Mouse (Mus musculus) WW6 (cell line): ENCODE measurements around the gene Camkk2.

Source experiments
- DNase-seq: peaks from one replicate; pipeline ENCODE4 v3.0.0-alpha.2; 2013; ENCODE audit warnings: low read depth, low spot score

Camkk2 gene

DNA sequence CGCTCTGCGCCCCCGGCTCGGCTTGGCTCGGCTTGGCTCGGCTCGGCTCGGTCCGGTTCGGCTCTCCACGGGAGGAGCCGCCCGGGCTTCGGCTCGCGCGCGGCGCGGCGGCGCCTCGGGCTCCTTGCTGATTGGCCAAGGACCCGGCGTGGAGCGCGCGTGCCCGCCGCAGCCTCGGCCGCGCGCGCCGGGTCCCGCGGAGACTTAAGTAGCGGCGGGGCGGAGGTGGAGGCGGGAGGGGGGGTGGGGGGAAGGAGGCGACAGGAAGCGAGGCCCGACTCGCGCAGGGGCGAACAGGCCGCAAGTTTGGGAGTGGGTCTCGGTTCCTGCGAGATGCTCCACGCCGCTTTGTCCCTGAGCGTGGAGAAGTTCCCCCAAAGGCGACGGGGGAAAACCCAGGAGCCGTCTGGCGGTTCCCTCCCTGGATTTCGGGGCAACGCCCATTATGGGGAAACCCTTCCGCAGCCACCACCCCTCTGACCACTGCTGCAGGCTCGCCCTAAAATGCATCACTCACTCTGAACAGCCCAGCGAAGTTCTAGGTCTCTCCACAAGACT is at the start of gene Camkk2:
Gene Camkk2 (minus strand): TSS at position 133 of the 558 bp plus-strand sequence.
- DNase-seq, result no peak

DNA sequence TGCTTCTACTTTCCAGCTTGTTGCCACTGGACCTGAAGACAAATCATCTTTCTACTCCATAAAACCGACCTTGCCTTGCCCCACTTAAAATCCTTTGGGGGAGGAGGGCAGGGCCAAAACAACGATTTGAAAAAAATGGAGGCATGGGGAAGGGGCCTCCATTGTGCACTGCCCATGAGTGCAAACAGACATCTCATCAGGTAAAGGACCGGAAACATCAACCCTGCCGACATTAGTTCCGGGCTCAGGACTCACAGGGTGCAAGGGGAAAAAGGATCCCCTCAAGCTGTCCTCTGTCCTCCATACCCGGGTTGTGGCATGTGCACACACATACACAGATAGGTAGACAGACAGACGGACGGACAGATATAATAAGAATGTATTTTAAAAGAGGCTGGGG is 45.9 kb upstream of the Camkk2 start:
- DNase-seq, result peak; percentile 42

DNA sequence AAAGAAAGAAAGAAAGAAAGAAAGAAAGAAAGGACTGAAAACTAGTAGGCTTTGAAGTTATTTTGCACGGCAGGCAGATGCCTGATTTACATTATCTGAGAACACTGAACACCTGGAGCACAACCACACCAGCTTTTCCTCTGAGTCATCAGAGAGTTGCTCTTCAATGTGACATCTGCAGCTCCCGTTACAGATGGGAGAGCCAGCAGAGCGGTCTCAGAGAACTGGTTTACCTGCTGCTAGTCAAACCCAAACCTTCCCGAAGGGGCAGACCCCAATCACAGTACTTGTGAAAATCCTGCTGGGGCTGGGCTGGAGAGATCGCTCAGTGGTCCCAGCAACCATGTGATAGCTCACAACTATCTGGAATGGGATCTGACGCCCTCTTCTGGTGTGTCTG is 45.2 kb upstream of the Camkk2 start:
- no peak for DNase-seq

DNA sequence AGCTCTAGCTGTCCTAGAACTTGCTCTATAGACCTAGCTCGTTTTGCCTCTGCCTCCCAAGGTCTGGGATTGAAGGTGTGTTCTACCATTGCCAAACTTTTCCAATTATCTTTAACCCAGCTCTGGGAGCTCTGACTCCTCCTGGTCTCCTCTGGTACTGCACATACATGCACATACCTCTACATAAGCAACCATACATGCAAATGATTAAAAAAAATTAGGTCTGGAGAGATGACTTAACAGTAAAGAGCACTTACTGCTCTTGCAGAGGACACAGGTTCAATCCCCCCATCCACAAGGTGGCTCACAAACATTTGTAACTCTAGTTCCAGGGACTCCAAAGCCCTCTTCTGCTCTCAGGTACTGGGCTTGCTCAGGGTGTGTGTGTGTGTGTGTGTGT is 44.8 kb upstream of the Camkk2 start:
- peak; percentile 29 for DNase-seq

DNA sequence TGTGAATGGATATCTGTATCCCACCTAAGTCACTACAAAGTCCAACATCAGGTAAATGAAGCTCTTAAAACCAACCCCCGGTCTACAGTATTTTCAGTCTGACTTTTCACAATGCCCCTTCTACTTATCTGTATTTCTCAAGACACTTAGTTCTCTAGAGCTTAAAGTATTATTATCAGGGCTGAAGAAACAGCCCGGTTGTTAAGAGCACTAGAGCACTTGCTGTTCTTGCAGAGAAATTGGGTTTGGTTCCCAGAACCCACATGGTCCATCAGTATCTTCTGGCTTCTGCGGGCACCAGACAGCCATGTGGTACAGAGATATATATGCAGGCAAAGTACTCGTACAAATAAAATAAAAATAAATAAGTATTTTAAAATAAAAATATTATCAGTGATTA is 43.2 kb upstream of the Camkk2 start:
- no peak for DNase-seq

DNA sequence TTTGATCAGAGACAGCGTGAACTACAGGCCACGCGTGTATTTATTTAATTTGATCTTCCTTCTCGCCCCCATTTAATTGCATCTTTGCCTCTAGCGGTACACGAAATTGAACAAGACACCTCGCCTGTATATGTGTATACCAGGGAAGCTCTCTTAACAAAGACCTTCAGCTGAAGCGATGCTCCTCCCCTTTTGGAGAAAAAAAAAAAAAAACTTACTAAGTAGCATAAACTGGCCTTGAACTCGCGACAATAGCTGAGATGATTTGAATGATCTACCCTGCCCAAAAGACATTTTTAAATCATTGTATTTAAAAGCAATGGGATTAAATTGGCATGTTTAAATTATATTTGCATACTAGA is 42.3 kb upstream of the Camkk2 start:
- DNase-seq, result no peak

DNA sequence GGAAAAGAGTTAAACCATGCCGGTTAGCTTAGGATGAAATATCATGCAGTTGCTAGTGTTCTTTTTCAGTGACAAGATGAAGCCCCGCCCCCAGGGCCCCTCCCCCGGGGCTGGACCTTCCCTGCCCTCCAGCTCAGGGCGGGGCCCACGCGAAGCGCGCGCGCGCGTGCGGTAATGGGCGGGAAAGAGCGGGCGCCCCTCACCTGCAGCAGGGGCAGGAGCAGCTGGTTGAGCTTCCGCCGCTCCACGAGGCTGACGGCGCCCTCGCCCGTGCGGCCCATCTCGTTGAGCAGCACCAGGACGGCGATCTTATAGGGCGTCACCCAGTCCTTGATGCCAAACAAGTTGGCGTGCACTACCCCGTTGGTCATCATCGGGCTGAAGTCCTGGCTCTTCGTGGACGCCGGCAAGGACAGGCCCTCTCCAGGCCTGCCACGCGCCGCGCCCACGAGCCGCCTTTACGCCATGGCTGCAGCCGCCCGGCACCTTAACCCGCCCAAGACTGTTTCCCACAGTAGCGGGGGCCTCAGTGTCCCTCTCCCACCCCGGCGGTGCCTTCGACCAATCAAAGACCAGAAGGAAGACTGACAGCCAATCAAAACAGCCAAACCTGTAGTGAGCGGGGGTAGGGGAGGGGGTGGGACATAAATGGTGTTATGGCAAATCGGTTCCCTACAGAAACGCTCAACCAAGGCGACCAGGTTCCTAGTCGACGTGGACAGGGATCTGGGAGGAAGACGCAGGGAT is 41.7 kb upstream of the Camkk2 start, which contains the start of gene Anapc5:
Gene Anapc5 (minus strand): TSS at position 563 of the 747 bp plus-strand sequence.
- peak; percentile 90 for DNase-seq

DNA sequence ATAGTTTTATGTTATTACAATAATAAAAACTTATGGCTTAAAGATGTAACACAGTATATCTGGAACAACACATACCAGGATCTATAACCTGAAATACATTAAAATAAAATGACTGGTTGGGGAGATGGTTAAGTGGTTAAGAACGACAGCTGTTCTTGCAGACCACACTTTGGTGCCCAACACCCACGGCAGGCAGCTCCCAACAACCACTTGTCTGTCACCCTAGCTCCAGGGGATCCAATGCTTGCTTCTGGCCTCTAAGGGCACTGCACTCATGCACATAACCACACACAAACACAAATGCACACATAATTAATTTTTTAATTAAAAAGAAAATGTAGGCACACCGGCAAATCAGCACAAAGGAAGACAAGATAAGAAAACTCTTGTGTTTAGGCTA is 33.5 kb upstream of the Camkk2 start:
- DNase-seq, result no peak

DNA sequence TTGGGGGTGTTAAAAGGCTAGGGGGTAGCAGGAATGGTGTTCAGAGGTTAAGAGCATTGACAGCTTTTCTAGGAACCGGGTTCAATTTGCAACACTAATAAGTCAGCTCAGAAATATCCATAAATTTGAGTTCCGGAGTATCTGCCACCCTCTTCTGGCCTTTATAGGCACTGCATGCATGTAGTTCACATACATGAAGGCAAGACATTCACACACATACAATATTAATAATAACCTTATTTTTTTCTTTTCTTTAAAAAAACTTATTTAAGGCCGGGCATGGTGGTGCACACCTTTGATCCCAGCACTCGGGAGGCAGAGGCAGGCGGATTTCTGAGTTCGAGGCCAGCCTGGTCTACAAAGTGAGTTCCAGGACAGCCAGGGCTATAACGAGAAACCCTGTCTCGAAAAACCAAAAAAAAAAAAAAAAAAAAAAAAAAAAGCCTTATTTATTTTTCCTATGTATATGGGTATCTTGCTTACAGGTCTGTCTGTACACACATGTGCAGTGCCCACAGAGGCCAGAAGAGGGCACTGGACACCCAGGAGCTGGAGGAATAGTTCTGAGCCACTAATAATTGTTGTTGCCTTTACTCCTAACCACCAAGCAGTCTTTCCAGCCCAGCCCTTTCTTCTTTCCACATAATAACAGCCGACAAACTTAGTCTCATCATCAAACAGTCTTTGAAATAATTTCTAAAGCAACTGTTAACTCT is 32.3 kb upstream of the Camkk2 start:
- no peak for DNase-seq

DNA sequence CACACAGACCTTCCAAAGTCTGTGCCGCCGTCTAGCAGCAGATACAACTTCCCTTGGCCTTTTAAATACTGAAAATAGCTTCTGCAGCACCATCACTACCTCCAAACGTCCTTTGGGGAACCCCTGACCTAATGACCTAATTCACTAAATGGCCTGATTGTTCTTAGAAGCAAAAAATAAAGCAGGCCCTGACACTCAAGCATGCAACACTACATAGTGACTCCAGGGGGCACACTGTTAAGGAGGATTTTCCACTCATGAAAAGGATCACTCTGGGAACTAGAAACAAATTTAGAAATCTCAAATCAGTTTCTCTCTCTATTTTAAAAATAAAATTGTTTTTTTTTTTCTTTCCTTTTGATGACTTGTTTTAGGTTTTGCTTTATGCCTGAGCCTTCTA is 26.3 kb upstream of the Camkk2 start:
- DNase-seq, result no peak

DNA sequence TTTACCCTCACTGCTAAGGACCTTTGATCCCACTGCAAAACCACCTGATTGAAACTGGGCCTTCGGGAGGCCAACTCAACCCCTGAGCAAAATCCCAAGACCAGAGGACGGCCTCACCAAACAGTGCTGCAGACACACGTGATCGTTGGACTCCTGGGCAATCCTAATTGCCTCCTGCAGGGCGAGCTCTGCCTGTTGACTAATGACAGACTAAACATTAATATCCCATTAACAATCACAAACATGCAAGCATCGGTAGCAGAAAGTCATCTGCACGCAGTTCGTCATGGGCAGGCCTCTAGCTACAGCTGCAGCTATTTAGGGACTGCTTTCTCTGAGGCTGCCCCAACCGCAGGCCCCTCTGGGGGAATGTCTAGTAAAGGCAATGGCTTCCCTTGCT is 23.5 kb upstream of the Camkk2 start:
- DNase-seq, result no peak

DNA sequence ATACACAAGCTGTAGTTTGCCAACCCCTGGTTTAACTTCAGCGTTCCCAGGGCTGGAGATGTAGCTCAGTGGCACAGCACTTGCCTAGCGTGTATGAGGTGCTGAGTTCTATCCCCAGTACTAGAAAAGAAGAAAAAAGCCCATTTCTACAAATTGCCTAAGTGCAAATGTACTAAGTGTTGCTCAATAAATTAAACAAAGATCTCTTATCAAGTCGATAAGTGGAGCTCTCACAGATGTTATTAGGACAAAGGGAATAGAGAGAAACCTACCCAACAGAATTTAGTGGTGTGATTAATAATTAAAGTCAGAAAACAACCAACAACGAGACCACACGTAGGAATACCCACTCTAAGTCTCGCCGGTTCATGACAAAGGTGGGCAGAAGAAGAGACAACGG is 22.5 kb upstream of the Camkk2 start:
- no peak for DNase-seq

DNA sequence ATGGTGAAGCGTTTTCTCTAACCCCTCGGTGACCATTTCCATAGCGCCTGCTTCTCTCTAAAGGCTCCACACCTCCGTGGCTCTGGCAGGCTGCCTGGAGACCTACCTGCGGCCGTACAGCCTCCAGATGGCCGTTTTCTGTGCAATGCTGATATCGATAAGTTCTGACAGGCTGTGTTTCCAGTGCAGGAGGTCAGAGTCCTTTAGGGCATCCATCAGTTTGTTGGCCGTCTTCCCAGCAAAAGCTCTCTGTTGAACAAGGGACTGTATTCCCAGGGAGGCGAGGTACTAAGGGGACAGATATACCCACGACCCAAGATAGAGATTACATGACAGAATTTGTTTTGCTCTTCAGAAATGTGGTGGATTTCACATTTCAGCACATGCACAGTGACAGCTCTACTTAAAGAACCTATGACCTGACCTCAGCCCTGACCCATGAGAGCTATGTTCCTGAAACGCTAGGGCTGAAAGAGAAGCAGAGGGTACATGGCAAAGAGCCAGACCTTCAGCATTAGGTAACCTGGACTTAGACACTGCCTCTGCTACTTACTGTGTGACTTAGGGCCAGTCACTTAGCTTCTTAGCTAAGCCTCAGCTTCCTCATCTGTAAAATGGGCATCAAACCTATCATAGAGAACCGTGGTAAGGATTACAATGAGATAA is 21.3 kb upstream of the Camkk2 start:
- no peak for DNase-seq

DNA sequence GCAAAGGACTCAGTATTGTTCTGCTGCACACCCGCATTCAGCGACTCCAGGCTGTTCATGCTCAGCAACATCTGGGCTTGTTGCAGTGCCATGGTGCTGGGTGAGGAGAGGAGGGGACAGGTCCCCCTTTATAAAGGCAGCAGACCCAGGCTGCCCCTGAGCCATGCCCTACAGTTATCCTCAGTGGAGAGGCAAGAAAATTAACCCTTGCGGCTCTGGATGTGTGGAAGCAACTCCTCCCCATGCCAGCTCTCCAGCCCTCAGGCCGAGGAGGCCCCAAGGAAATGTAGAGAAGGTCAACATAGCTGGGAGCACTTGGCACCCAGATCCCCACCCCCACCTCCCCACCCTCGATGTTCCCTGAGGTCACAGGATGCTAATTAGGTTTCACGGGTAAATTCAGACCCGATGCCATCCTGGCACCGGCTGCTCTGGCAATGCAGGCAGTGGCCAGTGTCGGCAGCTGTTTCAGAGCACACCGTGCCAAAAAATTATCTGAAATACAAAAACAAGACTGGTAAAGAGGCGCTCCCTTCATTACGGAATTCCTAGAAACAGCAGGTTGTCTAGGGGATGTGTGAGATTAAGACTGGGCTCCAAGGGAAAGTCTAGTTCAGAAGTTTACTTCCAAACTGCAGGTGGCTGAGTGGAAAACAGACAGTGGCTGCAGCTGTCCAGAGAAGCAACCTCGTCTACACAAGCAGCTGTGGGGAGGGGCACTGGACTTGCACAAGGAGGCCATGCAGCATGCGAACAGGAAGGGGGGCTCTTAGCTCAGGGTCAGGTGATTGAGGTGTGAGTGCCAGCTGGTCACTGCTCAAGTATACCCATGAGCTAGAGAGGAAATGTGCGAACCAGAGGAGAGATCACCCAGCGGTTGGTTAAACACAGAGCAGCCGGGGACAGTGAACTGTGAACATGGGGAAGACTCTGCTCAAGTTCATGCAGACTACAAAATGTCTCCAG is 20.5 kb upstream of the Camkk2 start:
- DNase-seq, result no peak

DNA sequence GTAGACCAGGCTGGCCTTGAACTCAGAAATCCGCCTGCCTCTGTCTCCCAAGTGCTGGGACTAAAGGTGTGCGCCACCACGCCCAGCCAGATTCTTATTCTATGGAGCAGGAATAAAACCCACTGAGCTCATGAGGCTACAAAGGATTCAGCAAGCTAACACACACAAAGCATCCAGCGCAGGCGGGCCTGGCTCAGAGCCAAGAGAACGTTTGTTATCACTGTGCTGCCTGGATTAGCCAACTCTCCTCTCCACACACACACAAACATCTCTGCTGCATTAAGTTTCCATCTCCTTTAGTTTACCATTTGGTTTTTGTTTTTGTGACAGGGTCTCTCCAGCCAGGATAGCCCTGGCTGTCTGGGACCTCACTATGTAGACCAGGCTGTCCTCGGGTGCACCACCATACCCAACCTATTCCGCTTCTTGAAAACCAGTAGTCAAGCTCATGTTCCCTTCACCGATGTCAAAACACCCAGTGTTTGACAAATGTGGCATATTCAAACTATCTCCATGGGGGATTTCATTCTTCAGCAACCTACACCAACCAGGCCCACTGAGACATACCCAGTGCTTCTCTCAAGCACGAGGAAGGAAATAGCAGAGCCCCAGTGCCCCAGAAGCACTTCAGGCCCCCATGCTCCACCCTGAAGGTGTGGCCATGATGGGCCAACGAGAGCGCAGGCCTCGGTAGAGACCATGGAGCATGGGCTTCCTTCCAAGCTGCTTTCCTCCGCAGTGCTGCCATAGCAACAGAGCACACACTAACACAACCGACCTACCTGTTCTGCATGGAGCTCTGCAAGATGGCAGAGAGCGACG is 19.6 kb upstream of the Camkk2 start:
- DNase-seq, result no peak

DNA sequence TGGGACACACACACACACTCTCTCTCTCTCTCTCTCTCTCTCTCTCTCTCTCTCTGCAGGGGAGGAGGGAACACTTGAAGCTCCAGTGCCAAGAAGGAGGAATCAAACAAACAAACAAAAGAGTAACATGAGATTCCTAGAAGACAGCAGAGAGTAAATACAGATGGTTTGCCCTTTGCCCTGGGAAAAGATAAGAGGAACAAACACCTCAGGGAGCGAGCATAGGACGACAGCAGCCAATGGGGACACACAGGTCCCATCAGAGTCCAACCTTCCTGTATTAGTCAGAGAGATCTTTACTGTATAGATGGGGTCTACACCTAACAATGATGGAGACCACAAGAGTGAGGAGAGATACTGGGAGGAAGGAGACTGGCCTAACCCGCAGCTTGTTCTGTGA is 18.7 kb upstream of the Camkk2 start:
- DNase-seq, result no peak

DNA sequence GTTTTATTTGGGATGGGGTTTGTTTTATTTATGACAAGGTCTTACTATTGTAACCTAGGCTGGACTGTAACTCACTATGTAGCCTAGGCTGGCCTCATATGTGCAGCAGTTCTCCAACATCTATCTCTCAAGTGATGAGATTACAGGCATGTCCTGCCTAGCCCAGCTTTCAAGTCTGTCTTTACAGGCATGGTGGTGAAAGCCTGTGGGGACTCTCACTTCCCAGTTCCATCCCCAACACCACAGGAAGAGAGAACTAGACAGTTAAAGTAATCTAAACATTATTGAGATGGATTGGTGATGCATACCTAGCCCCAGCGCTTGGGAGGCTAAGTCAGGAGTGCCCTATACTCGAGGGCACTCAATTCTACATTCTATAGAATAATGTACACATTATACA is 9.5 kb upstream of the Camkk2 start:
- no peak for DNase-seq

DNA sequence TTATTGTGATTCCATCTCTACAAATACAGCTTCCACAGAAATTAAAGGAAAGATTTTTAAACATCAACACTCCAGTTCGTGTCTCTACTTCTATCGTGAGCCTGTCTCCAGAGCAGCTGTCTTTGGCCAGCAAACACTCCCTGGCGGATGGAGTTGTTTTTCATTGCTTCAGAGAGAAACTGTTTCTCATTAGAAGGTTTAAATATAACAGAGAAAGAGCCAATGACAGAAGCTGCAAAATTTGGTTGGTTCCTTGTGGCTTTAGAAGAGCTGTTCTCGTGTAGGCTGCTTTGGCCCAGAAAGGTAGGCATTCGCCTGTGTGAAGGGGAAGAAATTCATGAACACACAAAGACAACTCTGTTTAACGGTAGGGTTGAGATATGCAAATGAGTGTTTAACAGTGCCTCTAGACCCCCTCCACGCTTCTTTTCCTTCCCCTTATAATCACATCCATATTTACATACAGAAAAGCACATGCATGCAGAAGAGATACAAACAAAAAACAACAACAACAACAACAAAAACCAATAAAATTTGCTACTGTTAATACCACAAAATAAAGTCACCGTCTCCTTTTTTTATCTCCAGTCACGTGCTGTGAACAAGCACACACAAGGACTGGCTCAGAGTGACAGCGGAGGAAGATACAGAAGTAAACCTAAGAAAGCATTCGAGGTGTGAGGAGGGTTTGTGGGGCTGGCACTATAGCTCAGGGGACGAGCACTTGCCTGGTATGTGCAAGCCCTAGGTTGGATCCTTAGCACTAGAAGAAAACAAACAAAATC is 7.0 kb upstream of the Camkk2 start:
- DNase-seq, result no peak

DNA sequence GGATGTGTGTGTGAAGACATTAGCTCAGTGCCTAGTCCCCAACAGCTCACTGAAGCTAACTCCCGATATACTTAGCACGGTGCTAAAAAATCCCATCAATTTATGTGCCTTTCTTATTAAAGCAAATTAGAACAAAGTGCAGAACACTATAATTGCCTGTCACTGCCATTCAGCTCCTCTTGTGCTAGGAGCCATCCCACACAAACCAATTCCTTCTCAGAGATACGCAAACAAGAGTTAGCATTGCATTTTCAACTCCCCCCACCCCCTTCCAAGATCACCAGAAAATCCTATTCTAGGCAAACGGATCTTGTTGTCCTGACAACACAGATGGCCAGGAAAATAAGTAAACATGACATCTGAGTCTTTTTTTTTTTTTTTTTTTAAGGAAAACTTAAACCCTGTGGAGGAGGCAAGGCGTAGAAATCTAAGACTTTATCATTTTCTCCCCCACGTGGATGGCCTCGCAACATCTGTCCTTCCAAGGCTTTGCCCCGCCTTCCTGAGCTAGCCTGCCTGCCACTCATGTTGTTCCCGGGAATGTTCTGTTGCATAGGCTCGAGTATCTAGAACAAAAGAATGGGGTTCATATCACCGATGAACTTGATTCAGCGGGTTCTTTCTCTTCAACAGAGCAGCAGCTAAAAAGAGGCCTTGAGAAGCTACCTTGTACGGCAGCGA is 4.7 kb upstream of the Camkk2 start:
- DNase-seq, result no peak
